Mouse (Mus musculus) skeletal muscle tissue, postnatal 0 days (tissue): ENCODE measurements around the gene Krt32. TPM values are rescaled to one million over a fixed set of nuclear protein-coding genes. Genes with fewer than 3 reads are reported as not detected.

Source experiments
- polyA plus RNA-seq: library from polyadenylated mRNA; unstranded; fragments of >200 nt; fragmentation: Nextera tagmentation; extraction: Ambion mirVana; gene quantifications from 2 replicates; pipeline ENCODE4 v1.2.1, GENCODE M21; 2015

Gene Krt32
- polyA plus RNA-seq, result not detected in 2 replicates

GRCm38 (mm10) chr11:100087861-100088260 lies at the start of gene Krt32:
Gene Krt32, minus strand, starts transcription at chr11:100088226.

GRCm38 (mm10) chr11:100135731-100136130 lies 47.7 kb upstream of the Krt32 start, which contains the start of gene Krt15:
Gene Krt15, minus strand, starts transcription at chr11:100135928.

GRCm38 (mm10) chr11:100121466-100121865 lies 33.4 kb upstream of the Krt32 start, which contains the start of gene Krt13:
Gene Krt13, minus strand, starts transcription at chr11:100121566.

DNA sequence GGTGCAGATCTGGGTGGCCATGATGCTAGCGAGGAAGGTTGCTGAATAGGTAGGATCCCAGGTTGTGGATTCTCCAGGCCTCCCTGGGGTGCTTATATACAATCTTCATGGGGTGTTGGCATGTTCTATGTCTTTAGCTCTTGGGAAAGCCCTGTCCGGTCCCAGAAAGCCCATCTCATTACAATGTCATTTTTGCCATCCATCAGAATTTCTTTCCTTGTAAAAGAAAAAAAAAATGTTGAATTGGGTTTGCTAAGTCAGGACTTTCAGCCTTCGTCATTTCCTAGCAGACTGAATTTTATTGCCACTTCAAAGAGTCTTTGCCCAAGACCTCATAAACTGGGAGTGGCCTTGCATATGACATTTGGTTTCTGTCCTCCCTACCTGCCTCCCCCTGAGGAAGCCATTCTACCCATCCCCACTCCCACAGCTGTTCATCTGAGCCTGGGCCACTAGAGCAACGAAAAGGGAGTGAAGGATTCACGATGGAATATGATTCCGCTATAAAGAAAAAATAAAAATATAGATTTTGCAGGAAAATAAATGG lies 17.6 kb upstream of the Krt32 start, which contains the start of gene Krt36:
Gene Krt36, minus strand, starts transcription at position 51 of the 547 bp plus-strand sequence.

GRCm38 (mm10) chr11:100096141-100096540 lies 8.1 kb upstream of the Krt32 start, which contains the start of gene Krt35:
Gene Krt35, minus strand, starts transcription at chr11:100096241.

DNA sequence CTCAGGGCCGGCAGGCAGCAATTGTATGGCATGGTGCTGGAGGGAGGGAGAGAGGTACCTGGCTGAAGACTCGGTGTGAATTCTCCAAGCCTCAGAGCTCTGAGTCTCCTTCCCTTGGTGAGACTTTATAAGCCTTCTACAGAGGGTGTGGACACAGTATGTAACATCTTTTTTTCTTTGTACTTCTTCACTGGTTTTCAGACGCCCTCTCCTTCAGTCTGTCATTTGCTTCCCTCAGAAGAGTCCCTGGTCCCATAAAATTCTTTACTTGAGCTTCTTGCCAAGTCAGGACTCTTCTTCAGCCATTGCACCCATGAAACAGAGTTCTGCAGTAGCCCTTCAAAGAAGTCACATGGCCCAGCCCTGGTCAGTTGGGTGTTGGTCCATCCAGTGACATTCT lies 37.6 kb downstream of the Krt32 start, which contains the start of gene Krt31:
Gene Krt31, minus strand, starts transcription at position 101 of the 400 bp plus-strand sequence.

GRCm38 (mm10) chr11:100041454-100041853 lies 46.6 kb downstream of the Krt32 start, which contains the start of gene Krt34:
Gene Krt34, minus strand, starts transcription at chr11:100041554.

Other genes starting within 250 kb of the Krt32 start
- gene Krtap4-16, start 236.6 kb downstream of the Krt32 start, polyA plus RNA-seq, result not detected in 2 replicates
- gene Gm11568, start 230.3 kb downstream of the Krt32 start, polyA plus RNA-seq, result not detected in 2 replicates
- not detected in 2 replicates for gene Gm11559, start 223.8 kb downstream of the Krt32 start, polyA plus RNA-seq
- gene Krtap9-1, start 214.8 kb downstream of the Krt32 start, polyA plus RNA-seq, result not detected in 2 replicates
- not detected in 2 replicates for gene Gm11567, start 209.0 kb downstream of the Krt32 start, polyA plus RNA-seq
- gene Krtap31-1, start 180.3 kb downstream of the Krt32 start, polyA plus RNA-seq, result not detected in 2 replicates
- gene Gm11565, start 173.5 kb downstream of the Krt32 start, polyA plus RNA-seq, result not detected in 2 replicates
- gene Krtap31-2, start 151.9 kb downstream of the Krt32 start, polyA plus RNA-seq, result not detected in 2 replicates
- not detected in 2 replicates for gene Krtap9-5, start 139.8 kb downstream of the Krt32 start, polyA plus RNA-seq
- gene Krtap29-1, start 109.2 kb downstream of the Krt32 start, polyA plus RNA-seq, result not detected in 2 replicates
- gene Krtap16-1, start 101.6 kb downstream of the Krt32 start, polyA plus RNA-seq, result not detected in 2 replicates
- gene Krtap17-1, start 94.2 kb downstream of the Krt32 start, polyA plus RNA-seq, result 0.35 TPM in 1 of 2 replicates, not detected in the other
- gene Krt33a, start 72.0 kb downstream of the Krt32 start, polyA plus RNA-seq, result not detected in 2 replicates
- gene Krt33b, start 58.4 kb downstream of the Krt32 start, polyA plus RNA-seq, result 1.1 and 1.4 TPM in 2 replicates
- not detected in 2 replicates for gene Krt34, start 46.7 kb downstream of the Krt32 start, polyA plus RNA-seq
- 0.22 and 0.33 TPM in 2 replicates for gene Krt31, start 37.7 kb downstream of the Krt32 start, polyA plus RNA-seq
- gene Krt35, start 8.0 kb upstream of the Krt32 start, polyA plus RNA-seq, result 0.07 TPM in 1 of 2 replicates, not detected in the other
- gene Krt36, start 17.4 kb upstream of the Krt32 start, polyA plus RNA-seq, result not detected in 2 replicates
- gene Krt13, start 33.3 kb upstream of the Krt32 start, polyA plus RNA-seq, result not detected in 2 replicates
- gene Krt15, start 47.7 kb upstream of the Krt32 start, polyA plus RNA-seq, result 19.8 TPM in 1 of 2 replicates, not detected in the other
- 0.55 and 0.63 TPM in 2 replicates for gene Krt19, start 60.4 kb upstream of the Krt32 start, polyA plus RNA-seq
- gene Krt9, start 105.0 kb upstream of the Krt32 start, polyA plus RNA-seq, result not detected in 2 replicates
- gene Krt14, start 119.3 kb upstream of the Krt32 start, polyA plus RNA-seq, result 0.09 and 68.1 TPM in 2 replicates
- 0.69 TPM in 1 of 2 replicates, not detected in the other for gene Krt16, start 160.7 kb upstream of the Krt32 start, polyA plus RNA-seq
- gene Krt17, start 172.8 kb upstream of the Krt32 start, polyA plus RNA-seq, result 15.6 TPM in 1 of 2 replicates, not detected in the other
- not detected in 2 replicates for gene Krt42, start 181.6 kb upstream of the Krt32 start, polyA plus RNA-seq
- gene Eif1, start 231.7 kb upstream of the Krt32 start, polyA plus RNA-seq, result 1,439 and 1,728 TPM in 2 replicates
- gene Gast, start 246.2 kb upstream of the Krt32 start, polyA plus RNA-seq, result 0.44 TPM in 1 of 2 replicates, not detected in the other